Mouse (Mus musculus) cerebellum, postnatal 10 days (tissue): ENCODE results near the gene Zfp526.

Source experiments
- DNase-seq, 2 experiments: peaks; one replicate each; pipeline ENCODE4 v3.0.0; 2021; ENCODE audit warnings: mixed read lengths in 2 of 2

The Zfp526 gene

DNA sequence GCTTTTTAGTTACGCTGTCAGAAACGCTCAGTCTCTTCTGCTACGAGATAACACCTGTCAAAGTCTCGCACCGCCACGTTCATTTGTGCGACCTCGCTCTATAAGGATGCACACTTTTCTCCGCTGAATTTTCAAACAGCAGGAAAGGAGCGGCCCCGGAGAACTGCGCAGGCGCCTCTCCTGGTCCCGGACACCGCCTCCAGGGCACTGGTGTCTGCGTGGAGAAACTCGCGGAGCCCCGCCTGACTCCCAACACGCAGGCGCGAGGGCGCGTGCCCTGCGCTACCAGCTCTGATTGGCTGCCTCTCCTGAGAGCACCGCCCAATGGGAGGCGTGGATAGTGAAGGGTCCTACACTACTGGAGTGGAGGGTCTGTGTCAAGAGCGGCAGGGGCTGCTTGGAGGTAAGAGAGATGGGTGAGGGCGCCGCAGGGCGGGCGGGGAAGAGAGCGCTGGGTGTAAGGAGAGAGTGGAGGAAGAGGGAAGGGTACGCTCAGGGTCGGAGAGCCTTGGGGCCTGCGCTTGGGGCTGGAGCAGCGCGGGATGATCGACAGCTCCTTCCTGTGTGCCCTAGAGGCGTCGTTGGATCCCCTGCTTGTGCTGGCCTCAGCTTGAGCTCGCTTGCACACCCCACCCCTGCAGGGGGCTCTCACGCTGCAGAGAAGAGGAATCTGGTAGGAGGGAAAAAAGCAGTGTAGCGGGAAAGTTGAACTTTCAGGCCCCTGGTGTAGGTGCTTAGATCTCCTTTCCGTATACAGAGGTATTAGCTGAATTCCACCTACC is at the start of gene Zfp526:
Gene Zfp526, plus strand, starts transcription at position 324 of the 782 bp plus-strand sequence.
- peak; percentile 97 to 99 for DNase-seq

DNA sequence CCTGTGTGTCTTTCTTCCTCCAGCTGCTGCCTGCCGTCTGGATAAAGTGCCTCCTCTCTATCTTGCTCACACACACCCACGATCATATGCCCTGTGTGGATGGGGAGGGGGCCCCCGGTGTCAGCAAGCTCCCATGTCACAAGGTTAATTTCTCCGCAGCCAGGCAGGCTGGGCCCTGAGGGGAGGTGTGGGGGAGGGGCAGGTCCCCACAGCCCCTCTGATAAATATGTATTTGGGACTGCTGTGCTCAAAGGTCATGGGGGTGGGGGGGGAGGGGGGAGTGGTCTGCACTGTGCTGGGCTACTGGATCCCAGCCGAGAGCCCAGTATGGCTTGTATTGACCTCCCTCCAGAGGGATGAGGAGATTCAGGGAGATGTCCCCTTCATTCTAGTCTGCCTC is 48.6 kb upstream of the Zfp526 start:
- DNase-seq, result no peak

DNA sequence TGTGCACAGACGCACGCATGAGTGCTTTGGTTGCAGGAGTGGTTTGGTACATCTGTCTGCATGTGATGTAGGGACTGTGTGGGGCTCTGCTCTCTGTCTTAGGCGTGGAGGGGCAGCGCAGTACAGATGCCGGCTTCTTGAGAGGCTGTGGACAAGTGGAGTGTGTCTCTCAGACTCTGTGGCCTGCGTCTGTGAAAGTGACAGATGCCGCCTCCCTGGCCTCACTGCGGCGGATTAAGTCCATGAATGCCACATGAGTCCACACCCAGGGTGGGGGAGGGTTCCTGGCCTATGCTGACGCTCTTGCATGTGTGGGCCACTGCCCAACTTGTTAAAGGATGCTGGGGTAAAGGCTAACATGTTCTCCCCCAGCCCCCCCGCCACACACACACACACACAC is 46.9 kb upstream of the Zfp526 start:
- peak; percentile 77 to 84 for DNase-seq

DNA sequence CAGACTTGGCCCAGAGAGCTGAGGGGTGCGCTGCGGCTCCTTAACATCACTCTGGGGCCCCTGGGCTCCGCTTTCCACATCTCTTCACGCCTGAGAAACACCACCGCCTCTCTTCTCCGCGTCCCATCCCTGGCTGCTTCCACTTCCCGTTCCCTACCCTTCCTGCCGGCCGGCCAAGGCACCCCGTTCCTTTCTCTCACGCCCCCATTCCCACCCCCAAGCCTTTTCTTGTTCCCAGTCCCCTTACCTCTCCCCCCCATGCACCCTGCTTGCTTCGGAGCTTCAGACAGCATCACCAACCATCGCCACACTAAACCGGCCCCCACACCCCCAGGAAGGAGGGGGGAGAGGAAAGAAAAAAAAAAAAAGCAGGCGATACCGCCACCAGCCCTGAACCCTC is 42.9 kb upstream of the Zfp526 start:
- peak; percentile 65 to 70 for DNase-seq

DNA sequence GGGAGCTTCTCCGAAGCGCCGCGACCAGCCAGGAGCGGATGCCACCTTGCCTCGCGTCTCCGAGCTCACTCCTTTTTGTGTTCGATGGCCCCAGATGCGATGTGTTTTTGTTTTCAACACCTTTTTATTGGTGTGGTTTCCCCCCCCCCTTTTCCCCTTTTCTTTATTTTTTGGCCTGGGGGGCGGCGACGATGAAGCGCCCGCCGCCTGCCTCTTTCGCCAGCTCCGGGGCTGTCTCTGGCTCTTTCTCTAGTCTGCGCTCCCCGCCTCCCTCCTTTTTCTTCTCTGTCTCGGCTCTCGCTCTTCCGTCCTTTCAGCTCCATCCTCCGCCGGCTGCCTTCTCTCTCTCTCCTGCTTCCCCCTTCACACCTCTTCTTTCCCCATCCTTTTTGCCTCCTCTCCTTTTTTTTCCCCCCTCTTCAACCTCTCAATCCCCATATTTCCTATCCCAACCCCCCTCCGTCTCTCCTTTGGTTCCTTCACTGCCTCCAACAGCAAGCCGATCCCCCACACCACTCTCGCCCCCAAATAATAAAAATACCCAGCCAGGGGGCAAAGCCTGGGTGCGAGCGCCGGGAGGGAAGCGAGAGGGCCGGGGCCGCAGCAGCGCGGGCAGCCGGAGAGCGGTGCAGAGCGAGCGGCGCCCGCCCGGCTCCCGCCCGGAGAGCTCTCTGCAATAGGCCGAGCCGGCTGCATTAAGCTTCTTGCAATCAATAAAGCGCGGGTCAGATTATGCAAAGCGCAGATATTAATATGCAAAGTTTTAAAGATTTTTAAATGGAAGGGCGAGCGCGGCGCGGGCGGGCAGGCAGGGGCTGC is 42.2 kb upstream of the Zfp526 start:
- peak; percentile 69 to 76 for DNase-seq

DNA sequence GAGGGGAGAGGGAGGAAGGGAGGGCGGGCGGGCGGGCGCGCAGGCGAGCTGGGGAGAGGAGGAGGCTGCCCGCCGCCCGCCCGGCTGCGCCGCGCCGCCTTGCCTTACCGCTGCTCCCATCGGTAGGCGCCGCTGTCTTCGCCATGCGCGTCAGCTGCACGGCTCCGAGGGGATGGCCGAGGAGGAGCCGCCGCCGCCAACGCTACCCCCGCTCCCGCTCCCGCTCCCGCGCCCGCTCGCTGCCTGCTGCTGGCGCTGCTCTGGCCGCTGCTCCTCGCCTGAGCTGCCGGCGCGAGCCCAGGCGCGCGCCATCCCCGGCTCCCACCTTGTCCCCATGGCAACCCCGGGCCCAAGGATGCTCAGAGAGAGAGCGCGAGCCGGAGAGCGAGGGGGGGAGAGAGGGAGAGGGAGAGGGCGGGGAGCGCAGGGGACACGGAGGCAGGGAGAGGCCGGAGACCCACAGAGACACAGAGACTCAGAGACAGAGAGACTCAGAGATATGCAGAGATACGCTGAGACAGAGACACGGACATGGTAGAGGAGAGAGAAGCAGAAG is 41.5 kb upstream of the Zfp526 start, which contains the start of gene Pou2f2:
Gene Pou2f2, minus strand, starts transcription at position 121 of the 556 bp plus-strand sequence.
- DNase-seq, result peak; percentile 92 to 95

DNA sequence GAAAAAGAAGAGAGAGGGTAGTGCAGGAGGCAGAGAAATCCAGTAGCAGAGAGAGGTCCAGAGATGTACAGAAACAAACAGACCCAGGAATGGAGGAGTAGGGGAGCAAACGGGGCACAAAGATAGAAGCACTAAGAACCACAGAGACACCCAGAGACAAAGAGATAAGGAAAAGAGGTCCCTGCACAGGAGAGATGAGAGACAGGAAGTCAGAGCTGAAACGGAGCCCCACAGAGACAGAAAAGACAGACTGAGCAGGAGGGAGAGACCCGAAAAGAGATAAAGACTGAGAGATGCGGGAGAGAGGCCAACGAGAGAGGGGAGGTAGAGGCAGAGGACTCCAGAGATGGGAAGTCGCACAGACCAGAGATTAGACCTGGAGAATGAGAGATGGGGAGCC is 40.7 kb upstream of the Zfp526 start:
- peak in 1 of 2 experiments; percentile 26 for DNase-seq

DNA sequence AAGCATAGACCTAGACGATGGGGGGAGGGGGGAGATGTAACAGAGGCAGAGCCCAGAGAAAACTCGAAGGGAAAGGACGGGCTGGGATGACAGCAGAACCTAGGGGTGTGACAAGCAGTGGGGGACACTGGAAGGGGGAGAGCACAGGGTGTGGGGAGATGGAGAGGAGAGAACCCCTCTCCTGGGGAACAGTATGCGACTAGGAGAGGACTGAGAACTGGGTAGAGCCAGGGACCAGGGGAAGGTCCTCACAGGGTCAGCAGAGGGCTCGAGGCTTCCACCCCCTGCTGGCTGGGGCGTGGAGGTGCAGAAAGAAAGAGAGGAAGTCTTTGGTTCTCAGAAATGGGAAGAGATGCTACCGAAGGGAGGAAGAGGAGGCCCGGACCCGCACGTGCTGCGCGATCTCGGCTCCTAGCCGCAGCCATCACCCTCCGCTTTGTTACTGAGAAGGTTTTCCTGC is 39.9 kb upstream of the Zfp526 start:
- peak; percentile 78 to 82 for DNase-seq

DNA sequence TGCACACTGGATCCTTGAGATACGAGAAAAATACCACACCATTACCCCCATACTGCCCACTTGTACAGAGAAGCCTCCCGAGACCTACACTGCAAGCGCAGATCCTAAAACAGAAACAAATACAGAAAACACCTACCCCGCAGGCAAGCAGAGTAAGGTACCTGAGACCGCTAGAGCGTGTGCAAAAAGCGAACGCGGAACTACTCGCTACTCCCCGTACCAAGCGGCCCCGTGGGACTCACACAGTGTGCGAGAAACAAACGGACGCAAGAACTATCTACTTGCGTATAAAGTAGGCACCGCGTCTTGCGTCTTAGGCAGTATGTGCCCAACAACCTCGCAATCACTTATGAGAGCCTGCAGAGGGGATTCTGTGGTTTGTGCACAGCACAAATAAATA is 39.4 kb upstream of the Zfp526 start:
- DNase-seq, result no peak

DNA sequence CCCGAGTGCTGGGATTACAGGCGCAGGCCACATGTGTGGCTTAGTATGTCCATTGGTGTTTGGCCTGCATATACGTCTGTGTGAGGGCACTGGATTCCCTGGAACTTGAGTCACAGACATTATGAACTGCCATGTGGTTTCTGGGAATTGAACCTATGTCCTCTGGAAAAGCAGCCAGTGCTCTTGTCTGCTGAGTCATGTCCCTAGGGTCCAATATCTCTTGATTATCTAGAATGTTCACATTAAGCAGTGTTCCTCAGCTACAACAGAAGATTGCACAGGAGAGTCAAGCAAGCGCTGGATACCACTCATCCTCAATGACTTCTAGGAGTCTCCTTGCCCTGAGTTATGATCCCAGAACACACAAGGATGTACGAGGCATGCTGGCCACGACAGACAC is 37.1 kb upstream of the Zfp526 start:
- no peak for DNase-seq

DNA sequence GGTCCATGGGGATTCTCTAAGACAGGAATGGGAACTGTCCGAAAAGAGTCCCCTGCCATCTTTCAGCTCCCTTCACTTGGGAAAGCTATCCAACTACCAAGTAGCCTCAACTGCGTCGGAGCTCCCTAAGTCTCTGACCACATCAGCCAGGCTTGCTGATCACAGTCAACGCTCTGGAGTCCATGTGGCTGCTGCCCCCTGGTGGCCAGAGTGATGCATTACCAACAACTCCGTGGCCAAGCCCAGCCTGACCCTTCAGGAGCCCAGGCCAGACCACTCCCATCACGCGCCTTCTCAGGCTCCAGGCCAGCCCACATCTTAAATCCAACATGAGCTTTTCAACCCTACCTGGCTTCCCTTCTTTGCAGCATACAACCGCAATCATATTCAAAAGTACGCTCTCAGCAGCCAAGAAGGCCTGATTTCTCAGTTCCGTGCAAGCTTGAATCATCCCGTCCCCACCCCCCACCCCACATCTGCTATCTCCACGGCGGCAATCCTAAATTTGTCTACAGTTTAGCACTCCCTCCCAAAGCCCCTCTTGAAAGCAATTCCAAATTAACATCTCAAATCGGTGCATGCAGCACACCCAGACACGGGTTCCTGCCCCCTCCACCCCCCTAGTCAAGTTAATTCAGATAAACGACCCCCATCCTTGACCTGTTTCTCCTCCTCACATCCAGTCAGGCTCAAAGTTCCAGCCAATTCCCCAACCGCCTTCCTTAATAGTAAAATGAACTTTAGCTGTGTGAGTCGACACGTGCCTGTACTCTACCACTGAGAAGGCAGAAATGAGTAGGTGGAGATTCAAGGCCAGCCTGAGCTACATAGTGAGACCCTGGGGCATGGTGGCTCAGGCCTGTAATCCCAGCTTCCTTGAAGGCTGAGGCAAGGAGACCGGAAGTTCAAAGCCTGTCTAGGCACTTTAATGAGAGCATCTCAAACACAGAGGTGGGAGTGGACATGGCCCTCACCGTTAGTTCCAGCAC is 33.3 kb upstream of the Zfp526 start:
- peak; percentile 96 to 97 for DNase-seq

DNA sequence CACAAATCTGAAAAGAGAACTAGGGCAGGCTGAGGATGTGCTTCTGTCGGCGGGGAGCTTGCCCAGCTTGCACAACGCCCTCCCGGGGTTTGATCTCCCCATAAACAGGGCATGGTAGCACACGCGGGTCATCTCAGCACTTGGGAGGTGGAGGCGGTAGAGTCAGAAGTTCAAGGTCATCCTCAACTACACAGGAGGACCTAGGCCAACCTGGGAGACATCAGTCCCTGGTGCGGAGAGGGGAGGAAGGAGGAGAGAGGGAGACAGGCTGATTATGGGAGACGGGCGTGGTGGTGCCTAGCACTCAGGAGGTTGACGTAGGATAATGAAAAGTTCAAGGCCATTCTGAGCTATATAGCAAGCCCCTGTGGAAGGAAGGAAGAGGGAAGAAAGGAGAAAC is 30.4 kb upstream of the Zfp526 start:
- no peak for DNase-seq

DNA sequence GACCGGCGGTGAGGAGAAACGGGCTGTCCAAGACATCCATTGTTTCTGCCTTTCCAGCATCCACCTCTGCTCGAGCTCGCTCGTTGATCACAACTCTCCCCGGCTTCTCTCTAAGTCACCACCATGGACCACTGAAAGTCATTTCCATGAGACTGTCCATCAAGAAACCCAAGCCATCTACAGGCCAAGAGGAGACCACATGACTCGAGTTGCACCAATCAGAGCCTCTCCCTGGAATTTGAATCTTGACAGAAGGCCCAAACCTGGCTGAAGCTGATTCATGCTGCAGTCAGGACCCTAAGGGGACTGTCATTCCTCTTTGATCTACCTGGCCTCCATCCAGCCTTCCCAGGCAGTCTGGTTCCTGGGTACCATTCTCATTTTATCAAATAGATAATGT is 29.1 kb upstream of the Zfp526 start:
- DNase-seq, result peak in 1 of 2 experiments; percentile 54

DNA sequence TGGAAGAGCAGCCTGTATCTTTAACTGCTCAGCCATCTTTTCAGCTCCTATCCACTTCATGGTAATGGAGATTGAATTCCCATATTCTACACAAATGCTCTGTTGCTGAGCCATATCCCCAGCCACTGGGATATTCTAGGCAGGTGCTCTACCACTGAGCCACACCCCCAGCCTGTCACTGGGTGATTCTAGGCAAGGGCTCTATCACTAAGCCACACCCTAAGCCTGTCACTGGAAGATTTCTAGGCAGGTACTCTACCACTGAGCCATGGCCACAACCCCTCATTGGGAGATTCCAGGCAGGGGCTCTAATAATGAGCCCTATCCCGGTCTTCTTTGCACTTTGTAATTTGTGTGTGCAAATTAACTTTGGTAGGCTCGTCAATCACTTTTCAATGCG is 26.1 kb upstream of the Zfp526 start:
- no peak for DNase-seq

DNA sequence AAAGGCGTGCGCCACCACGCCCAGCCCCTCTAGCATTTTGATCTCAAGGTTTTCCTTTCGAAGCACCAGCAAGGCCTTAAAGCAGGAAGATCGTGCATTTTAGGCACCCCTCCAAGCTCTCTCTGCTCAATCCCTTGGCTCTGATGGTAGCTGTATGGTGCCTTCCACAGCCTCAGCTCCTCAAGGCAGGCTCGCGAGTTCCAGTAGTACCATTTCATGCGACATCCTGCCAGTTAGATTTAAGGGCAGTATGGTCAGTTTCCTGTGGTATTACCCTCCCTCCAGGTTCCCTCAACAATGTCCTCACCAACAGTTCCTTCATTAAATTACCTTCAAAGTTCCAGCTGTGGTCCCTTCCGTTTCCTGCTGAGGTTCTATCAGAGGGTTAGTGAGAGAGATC is 25.1 kb upstream of the Zfp526 start:
- DNase-seq, result no peak

DNA sequence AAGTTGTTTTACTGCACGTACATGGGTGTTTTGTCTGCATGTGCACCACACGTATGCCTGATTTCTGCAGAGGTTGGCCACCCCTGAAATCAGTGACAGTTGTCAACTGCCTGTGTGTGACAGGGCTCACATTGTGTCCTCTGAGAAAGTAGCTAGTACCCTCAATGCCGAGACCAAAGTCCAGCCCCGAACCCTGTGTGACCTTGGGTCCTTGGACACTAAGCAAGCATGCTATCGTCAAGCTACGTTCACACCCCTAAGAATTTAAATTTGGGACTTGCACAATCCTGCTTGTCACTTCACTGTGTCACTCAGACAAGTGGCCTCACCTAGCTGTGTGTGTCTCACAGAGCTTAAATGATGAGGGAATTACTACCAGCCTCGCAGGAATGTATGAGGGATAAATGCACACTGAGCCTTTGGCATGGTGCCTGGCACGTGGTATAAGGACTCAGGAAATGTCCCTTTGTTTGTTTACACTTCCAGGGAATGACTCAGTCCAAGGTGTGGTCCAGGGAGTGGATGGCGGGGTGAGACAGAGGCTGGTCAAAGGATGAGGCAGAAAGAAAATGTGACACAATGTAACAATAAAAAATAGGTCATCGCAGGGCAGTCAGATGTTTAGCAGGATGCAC is 23.7 kb upstream of the Zfp526 start:
- no peak for DNase-seq

DNA sequence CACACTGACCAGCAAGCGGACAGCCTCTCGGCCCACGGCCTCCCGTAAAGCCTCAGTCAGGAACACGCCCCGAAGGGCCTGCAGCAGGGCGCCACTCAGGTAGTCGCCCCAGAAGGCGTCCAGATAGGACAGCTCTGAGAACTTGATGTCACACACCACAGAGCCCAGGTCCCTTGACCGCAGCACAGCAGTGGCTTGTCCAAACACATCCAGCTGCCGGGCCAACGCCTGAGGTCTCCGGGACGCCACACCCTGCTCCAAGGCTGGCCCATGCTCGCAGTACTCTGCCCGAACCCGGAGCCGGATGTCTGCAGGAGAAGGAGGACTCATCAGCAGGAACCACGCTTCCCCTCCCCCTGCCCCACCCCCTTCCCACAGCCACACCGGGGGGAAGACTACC is 17.6 kb upstream of the Zfp526 start:
- DNase-seq, result no peak

DNA sequence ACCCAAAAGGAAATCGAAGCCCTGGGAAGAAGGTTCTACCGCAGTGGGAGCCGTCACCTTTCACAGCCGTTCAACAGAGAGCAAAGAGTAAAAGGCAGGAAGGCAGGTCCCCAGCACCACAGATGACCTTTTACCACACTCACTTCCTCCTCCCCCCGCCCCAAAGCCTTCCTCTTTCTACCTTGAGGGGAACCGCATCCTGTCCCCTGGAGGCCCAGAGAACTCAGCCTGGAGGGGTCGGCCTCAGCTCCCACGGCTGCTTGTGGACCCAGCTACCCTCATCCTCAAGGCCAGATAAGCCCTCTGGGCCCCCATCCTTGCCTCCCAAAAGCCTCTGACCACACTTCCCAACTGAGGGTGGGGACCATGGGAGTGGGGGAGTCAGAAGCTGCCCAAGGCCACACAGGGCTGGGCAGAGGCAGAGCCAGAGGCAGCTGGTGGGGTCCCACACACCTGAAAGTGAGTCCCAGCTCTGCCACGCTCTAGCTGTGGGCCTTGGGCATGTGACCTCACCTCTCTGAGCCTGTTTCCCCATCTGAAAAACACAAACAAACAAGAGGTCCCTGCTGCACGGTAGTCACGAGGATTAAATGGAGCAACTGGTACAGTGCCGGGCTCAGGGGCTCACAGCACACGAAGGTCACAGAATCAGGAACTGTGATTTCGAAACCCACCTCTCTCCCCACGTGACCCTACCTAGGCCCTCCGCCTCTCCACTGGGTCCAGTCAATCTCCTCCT is 15.7 kb upstream of the Zfp526 start:
- no peak for DNase-seq

DNA sequence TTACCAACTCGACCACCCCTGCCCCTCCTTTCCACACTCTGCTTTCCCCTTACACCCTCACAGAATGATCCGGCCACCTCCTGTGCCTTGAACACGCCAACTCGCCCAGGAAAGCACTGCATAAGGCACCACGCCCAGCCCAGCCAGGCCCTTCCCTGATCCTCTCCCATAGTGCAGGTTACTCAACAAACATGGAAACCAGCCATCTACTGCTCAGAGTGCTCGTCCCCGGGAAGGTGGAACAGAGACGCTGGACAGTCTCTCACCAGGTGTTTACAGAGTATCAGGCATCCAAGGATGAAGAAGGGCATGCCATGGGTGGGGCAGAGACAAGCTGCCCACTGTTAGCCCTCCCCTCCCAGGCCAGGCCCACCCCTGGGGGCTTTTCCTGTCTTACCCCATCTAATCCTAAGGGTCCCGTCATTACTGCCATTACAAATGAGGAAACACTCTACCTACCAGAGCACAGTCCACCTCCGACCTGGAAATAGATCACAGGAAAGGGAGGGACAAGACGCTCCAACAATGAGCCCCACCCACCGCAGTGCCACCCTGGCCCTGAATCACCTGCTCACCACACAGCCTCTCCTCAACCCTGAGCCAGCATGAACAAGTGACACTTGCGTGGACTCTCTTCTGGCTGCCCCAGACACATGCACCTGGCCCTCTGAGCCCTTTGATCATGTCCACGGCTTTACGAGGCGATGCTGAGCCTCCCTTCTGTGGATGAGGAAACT is 15.0 kb upstream of the Zfp526 start:
- DNase-seq, result peak; percentile 71 to 75

DNA sequence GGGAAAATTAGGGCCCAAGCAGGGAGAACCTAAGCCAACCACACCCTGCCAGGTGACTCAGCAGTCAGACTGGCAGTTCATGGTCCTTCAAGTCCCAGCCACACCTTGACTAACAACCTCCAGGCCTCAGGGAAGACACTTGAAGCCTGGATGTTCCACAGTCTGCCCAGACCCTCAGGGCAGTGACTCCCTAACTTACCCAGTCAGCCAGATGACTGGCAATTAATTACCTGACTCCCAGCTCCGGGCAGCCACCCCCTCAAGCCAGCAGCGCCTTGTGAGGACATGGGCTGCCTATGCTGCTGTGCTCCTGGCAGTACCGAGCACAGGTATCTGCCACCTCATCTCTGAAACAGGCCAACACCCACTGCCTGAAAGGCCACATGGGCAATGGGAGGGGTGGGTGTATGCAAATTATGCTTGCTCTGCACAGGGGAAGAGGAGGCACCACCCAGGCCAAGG is 12.0 kb upstream of the Zfp526 start:
- DNase-seq, result no peak
